Mouse (Mus musculus) olfactory bulb, adult 2 months (tissue): ENCODE results near the gene Foxk1.

Experiments
- CTCF ChIP-seq: fragments of 200-500 bp; IDR thresholded peaks from 2 replicates; pipeline ENCODE4 v1.5.1; 2012; ENCODE audit warnings: low read depth, mild to moderate bottlenecking, low read length, moderate library complexity; ENCODE audit not compliant: insufficient read depth
- POLR2A ChIP-seq: fragments of 200-500 bp; IDR thresholded peaks from 2 replicates; pipeline ENCODE4 v1.6.1; 2012; ENCODE audit warnings: mild to moderate bottlenecking, low read depth, low read length, moderate library complexity; ENCODE audit not compliant: insufficient read depth

GRCm38 (mm10) chr5:142445709-142446108 lies 44.4 kb downstream of the Foxk1 start:
- TF ChIP-seq CTCF (no peak), POLR2A (no peak)
